Mouse (Mus musculus): Measurements from ENCODE around the gene Grik3. TPM values are rescaled to one million over a fixed set of nuclear protein-coding genes. Genes with fewer than 3 reads are reported as not detected.

The Grik3 gene
- polyA plus RNA-seq, 1 experiment = not detected

DNA sequence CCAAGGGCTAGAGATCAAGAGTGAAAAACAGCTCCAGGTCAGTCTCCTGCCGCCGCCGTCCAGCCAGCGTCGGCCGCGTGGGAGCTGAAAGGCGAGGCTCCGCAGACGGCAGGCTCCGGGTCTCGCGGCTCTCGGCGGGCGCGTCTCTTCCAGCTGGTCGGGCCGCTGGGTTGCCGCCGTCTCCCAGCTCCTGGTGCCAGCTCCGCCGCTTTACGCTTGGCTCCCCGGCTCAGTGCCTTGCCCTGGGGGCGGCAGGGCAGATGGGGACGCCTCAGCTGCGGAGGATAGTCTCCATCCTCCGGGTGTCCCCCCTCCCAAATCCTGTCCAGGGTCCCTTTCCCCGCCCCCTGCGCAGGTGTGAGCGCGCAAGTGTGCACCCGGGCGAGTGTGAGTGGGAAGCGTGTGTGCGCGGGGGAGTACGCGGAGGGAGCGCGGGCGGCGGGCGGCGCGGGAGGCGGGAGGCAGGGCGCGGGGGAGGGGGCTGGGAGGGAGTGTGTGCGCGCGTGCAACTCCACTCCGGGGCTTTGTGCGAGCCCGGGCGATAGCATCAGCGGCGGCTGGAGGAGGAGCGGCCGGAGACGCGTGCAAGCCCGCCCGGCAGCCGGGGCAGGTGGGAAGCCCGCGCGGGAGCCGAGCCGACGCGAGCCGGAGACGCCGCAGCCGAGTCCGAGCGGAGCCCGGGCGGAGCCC is 454 bp upstream of the Grik3 start:
- TF ChIP-seq TAL1 (IDR thresholded peaks at IDR 0.05; ENCODE audit: low read length) (no peak), GATA1 (IDR thresholded peaks at IDR 0.05; ENCODE audit: low read length) (no peak)
- Histone ChIP-seq H3K4me3 (replicated peaks) (no peak overlapping the region), H3K9me3 (ENCODE audit: control insufficient read depth, low read length) (no peaks in the 10 kb centered on the region), H3K4me1 (ENCODE audit: control insufficient read depth) (no peaks in the 10 kb centered on the region), H3K27me3 (ENCODE audit: control insufficient read depth) (peaks cover 97% of the 10 kb centered on the region), H3K36me3 (ENCODE audit: control insufficient read depth) (no peaks in the 10 kb centered on the region)

DNA sequence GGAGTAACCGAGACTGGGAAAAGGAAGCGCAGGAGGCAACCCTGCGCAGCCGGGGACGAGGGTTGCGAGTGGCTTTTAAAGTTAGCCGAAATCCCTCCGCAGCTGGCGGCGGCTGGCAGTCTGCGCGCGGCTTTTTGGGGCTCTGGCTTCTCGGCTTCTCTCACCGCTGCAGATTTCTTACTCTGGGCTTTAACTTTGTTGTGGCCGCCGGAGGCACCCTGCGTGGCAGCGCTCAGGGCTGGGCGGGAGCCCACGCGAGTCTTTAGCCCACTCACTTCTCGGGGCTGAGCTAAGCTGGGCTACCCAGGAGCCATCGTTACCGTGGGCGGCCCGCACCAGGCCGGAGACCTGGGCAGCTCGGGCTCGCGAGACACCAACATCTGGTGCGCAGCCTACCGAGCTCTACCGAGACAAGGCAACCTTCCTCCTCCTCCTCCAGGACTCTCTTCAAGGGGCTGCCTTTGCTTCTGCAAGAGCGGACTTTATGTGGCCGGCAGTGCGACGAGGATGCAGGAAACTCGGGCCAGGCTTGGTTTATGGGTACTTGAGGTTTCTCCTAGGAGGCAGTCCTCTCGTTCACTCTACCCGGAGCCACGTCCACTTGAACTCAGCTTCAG is 1.1 kb downstream of the Grik3 start:
- H3K4me3 ChIP-seq (replicated peaks) = no peak overlapping the region
- H3K27me3 ChIP-seq (ENCODE audit: control insufficient read depth) = peaks cover 84% of the 10 kb centered on the region
- no peaks in the 10 kb centered on the region for H3K9me3 ChIP-seq (ENCODE audit: control insufficient read depth, low read length)
- TF ChIP-seq TAL1 (IDR thresholded peaks at IDR 0.05; ENCODE audit: low read length) (no peak), GATA1 (IDR thresholded peaks at IDR 0.05; ENCODE audit: low read length) (no peak)
- H3K36me3 ChIP-seq (ENCODE audit: control insufficient read depth) = no peaks in the 10 kb centered on the region
- H3K4me1 ChIP-seq (ENCODE audit: control insufficient read depth) = no peaks in the 10 kb centered on the region

DNA sequence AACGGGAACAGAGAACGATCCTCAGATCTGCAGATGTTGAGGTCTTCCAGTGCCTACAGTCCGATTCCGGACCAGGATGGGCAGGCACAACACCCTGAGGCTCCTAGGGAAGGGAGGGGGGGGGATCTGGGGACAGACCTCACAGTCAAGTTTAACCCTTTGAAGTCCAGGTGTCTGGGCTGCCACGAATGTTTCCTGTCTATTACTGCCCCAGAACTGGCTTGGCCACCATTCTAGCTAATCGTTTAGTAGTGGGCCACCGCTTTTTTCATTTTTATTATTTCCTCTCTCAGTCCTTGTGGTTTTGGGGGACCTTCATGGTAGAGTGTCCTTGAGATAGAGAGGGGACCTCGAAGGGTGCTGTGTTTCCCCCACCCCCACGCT is 1.6 kb downstream of the Grik3 start:
- Histone ChIP-seq H3K27me3 (ENCODE audit: control insufficient read depth) (peaks cover 80% of the 10 kb centered on the region), H3K4me1 (ENCODE audit: control insufficient read depth) (no peaks in the 10 kb centered on the region), H3K4me3 (replicated peaks) (no peak overlapping the region), H3K36me3 (ENCODE audit: control insufficient read depth) (no peaks in the 10 kb centered on the region), H3K9me3 (ENCODE audit: control insufficient read depth, low read length) (no peaks in the 10 kb centered on the region)
- TF ChIP-seq GATA1 (IDR thresholded peaks at IDR 0.05; ENCODE audit: low read length) (no peak), TAL1 (IDR thresholded peaks at IDR 0.05; ENCODE audit: low read length) (no peak)

DNA sequence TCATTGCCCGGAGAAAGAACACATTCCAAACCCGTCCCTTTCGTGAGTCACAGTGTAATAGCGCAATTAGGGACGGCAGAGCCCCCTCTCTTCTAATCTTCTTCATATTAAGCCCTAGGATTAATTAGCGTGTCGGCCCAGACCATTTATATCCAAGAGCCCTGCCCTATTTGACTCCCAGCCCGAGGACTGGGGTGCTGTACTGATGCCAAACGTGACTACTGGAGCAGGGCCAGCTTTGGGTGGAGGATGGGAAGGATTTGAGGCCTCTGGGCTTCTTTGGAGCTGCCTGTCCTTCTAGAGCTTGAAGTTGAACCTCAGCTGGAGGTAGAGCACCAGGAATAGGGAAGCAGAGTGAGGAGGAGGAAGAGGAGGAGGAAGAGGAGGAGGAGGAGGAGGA is 2.2 kb downstream of the Grik3 start:
- no peaks in the 10 kb centered on the region for H3K36me3 ChIP-seq (ENCODE audit: control insufficient read depth)
- peaks cover 80% of the 10 kb centered on the region for H3K27me3 ChIP-seq (ENCODE audit: control insufficient read depth)
- TF ChIP-seq TAL1 (IDR thresholded peaks at IDR 0.05; ENCODE audit: low read length) = no peak
- no peak for TF ChIP-seq GATA1 (IDR thresholded peaks at IDR 0.05; ENCODE audit: low read length)
- no peaks in the 10 kb centered on the region for H3K9me3 ChIP-seq (ENCODE audit: control insufficient read depth, low read length)
- H3K4me1 ChIP-seq (ENCODE audit: control insufficient read depth) = no peaks in the 10 kb centered on the region
- no peak overlapping the region for H3K4me3 ChIP-seq (replicated peaks)

DNA sequence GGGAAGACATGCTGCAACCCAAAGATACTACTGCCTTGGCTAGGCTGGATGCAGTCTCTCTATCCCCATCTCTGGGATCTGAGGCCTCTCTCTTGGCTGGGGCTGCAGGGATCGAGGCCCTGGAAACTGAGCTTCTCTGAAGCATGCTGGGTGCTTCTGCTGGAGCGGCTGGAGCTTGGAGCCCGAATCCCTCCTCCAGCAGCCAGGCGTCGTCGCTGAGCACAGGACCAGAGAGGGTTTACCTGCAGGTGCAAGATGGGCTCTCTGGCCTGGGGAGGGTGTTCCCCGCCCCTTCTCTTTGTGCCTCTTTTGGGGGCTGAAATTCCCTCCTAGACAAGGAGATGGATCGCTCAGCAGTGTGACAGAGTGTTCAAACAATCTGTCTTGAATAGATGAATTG is 2.6 kb downstream of the Grik3 start:
- no peaks in the 10 kb centered on the region for H3K36me3 ChIP-seq (ENCODE audit: control insufficient read depth)
- peaks cover 80% of the 10 kb centered on the region for H3K27me3 ChIP-seq (ENCODE audit: control insufficient read depth)
- TF ChIP-seq GATA1 (IDR thresholded peaks at IDR 0.05; ENCODE audit: low read length) (no peak), TAL1 (IDR thresholded peaks at IDR 0.05; ENCODE audit: low read length) (no peak)
- no peak overlapping the region for H3K4me3 ChIP-seq (replicated peaks)
- H3K4me1 ChIP-seq (ENCODE audit: control insufficient read depth) = no peaks in the 10 kb centered on the region
- H3K9me3 ChIP-seq (ENCODE audit: control insufficient read depth, low read length) = no peaks in the 10 kb centered on the region

DNA sequence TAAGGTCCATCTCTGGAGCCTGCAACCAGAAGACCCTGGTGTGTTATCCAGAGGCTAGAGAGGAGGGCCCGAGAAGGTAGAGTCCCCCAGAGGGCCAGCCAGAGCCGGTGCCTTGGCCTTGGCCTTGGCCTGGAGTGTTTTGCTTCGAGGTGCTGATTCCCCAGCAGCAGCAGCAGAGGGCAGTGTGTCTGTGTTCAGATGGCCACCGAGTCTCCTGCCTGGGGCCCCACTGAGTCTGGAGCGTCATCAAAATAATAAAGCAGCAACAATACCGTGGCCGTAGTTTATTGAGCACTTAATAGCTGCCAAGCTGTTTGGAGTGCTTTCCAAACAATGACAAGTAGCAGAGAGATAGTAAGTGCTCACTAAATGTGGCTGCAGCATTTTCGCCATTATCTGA is 5.0 kb downstream of the Grik3 start:
- Histone ChIP-seq H3K9me3 (ENCODE audit: control insufficient read depth, low read length) (no peaks in the 10 kb centered on the region), H3K4me1 (ENCODE audit: control insufficient read depth) (no peaks in the 10 kb centered on the region), H3K27me3 (ENCODE audit: control insufficient read depth) (peaks cover 64% of the 10 kb centered on the region), H3K4me3 (replicated peaks) (no peak overlapping the region), H3K36me3 (ENCODE audit: control insufficient read depth) (no peaks in the 10 kb centered on the region)
- TF ChIP-seq TAL1 (IDR thresholded peaks at IDR 0.05; ENCODE audit: low read length) (no peak), GATA1 (IDR thresholded peaks at IDR 0.05; ENCODE audit: low read length) (no peak)

DNA sequence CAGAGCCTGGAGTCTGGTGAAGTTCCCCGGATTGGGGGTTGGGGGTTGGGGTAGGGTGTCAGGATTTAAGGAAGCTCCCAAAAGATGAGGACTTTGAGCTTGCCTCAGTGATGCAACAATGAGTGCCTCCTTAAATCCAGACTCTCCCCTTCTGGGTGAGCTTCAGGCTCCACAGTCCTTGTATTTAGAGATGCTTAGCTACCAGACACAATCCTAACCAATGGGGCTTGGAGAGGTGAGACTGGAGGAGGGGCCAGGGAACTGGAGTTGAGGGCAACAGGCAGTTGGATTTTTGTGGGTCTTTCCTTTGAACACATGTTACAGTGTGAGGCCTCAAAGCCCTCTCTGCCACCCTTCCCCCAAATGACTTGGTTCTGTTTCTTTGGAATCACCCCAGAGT is 6.5 kb downstream of the Grik3 start:
- H3K27me3 ChIP-seq (ENCODE audit: control insufficient read depth) = peaks cover 48% of the 10 kb centered on the region
- no peaks in the 10 kb centered on the region for H3K9me3 ChIP-seq (ENCODE audit: control insufficient read depth, low read length)
- H3K36me3 ChIP-seq (ENCODE audit: control insufficient read depth) = no peaks in the 10 kb centered on the region
- no peaks in the 10 kb centered on the region for H3K4me1 ChIP-seq (ENCODE audit: control insufficient read depth)
- no peak overlapping the region for H3K4me3 ChIP-seq (replicated peaks)
- no peak for TF ChIP-seq GATA1 (IDR thresholded peaks at IDR 0.05; ENCODE audit: low read length)
- TF ChIP-seq TAL1 (IDR thresholded peaks at IDR 0.05; ENCODE audit: low read length) = no peak

DNA sequence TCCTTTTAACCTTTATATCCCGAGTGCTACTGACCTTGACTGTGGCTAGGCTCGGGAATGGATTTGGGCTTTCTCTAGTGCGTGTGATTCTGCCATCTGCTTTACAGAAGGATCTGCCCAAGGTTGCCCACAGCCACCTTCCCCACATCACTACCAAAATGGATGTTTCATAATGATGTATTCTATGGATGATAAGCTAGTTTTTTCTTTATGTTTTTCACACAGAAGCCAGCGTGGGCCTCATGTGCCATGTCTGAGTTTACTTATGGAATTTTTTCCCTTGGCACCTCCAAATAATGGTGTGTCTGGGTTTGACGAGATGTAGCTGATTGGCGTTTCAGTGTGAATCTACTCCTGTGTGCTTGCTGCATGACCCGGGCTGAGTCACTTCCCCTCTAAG is 7.0 kb downstream of the Grik3 start:
- no peak overlapping the region for H3K4me3 ChIP-seq (replicated peaks)
- H3K9me3 ChIP-seq (ENCODE audit: control insufficient read depth, low read length) = no peaks in the 10 kb centered on the region
- H3K27me3 ChIP-seq (ENCODE audit: control insufficient read depth) = peaks cover 44% of the 10 kb centered on the region
- no peak for TF ChIP-seq TAL1 (IDR thresholded peaks at IDR 0.05; ENCODE audit: low read length)
- no peak for TF ChIP-seq GATA1 (IDR thresholded peaks at IDR 0.05; ENCODE audit: low read length)
- H3K36me3 ChIP-seq (ENCODE audit: control insufficient read depth) = no peaks in the 10 kb centered on the region
- no peaks in the 10 kb centered on the region for H3K4me1 ChIP-seq (ENCODE audit: control insufficient read depth)

DNA sequence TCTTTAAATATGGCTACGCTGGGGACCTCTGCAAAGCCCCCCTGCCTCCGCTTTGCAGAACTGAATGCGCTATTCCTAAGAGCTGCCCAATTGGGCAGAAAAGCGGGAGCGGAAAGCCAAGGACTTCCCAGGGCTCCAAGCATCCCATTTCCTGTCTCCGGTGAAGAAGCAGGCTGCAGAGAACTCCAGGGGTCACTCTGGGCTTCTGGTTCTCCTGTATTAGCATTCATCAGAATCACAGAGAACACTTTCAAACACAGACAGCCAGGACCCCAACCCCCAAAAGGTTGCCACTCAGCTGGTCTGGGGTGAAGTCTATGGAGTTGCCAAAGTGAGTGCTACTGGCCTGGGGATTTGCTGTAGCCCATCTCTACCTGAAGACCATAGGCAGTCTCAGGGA is 8.4 kb downstream of the Grik3 start:
- no peaks in the 10 kb centered on the region for H3K9me3 ChIP-seq (ENCODE audit: control insufficient read depth, low read length)
- H3K4me3 ChIP-seq (replicated peaks) = no peak overlapping the region
- H3K27me3 ChIP-seq (ENCODE audit: control insufficient read depth) = peaks cover 30% of the 10 kb centered on the region
- no peaks in the 10 kb centered on the region for H3K36me3 ChIP-seq (ENCODE audit: control insufficient read depth)
- TF ChIP-seq TAL1 (IDR thresholded peaks at IDR 0.05; ENCODE audit: low read length) (no peak), GATA1 (IDR thresholded peaks at IDR 0.05; ENCODE audit: low read length) (no peak)
- no peaks in the 10 kb centered on the region for H3K4me1 ChIP-seq (ENCODE audit: control insufficient read depth)
